Comparison of ENCODE assay signal across 12 mouse cellular contexts in the genomic region with DNA sequence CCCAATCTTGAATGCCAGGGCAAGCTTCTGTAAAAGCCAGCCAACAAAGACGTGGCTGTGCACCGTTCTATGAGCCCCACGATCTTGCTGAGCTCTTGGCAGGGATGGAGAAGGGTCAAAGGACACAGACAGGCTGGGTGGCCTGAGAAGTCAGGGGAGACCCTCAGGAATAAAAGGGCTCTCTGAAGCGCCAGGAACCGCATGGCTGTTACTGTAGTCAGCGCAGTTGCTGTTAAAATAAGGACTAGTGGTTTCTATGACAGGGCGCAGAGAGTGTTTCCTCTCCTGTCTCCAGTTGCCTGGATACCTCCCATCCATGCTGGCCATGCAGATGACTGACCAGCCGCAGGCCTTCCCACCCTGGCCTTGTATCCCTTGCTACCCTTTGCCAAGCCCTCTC.
DNase-seq lines count a peak whose midpoint lies in the region; ATAC-seq and TF ChIP-seq lines count a peak whose summit lies in the region.
"Had no signal": no experiment of that assay in that cellular context is flagged by ENCODE, and none has a peak within 500 bp of the region (broad histone marks: within the 10 kb centered on the region; RNA-seq: fewer than 3 reads in every experiment).

No protein-coding gene starts in this region.

- peak; percentile 41 for DNase-seq in forebrain, postnatal 0 days
- no peak for DNase-seq in forebrain, embryonic 14.5 days (ENCODE audit: low spot score)
- DNase-seq in midbrain, embryonic 10.5 days (ENCODE audit: low spot score): no peak
- no peak for DNase-seq in midbrain, embryonic 11.5 days (ENCODE audit: low spot score, missing footprints)
- DNase-seq in limb, embryonic 10.5 days (ENCODE audit: low spot score): no peak
- no peak for DNase-seq in adrenal gland, adult 8-10 months
- no peak for DNase-seq in adrenal gland, postnatal 25 days
- DNase-seq: kidney, adult 9 months; liver, postnatal 0 days; right cerebral cortex, postnatal 25 days had no signal

- H3K4me2 ChIP-seq in forebrain, postnatal 0 days (ENCODE audit: low read depth): no peak overlapping the region
- H3K4me2 ChIP-seq in forebrain, embryonic 14.5 days (ENCODE audit: low read length): no peak overlapping the region
- no peak overlapping the region for H3K4me2 ChIP-seq in midbrain, embryonic 11.5 days
- H3K4me2 ChIP-seq: forebrain, embryonic 15.5 days had no signal

- H3K4me1 ChIP-seq in forebrain, postnatal 0 days (ENCODE audit: insufficient read depth): no peaks in the 10 kb centered on the region
- no peaks in the 10 kb centered on the region for H3K4me1 ChIP-seq in forebrain, embryonic 14.5 days (ENCODE audit: control insufficient read depth, insufficient read depth, low read length)
- peaks cover 39% of the 10 kb centered on the region for H3K4me1 ChIP-seq in midbrain, embryonic 10.5 days
- peaks cover 17% of the 10 kb centered on the region; the same call in 1 of the 2 replicates for H3K4me1 ChIP-seq in midbrain, embryonic 11.5 days (ENCODE audit: control insufficient read depth, insufficient read depth, low read length)
- peaks cover 20% of the 10 kb centered on the region for H3K4me1 ChIP-seq in embryonic fibroblast, embryonic 13.5 days (ENCODE audit: control insufficient read depth, insufficient read depth, low read length)
- H3K4me1 ChIP-seq in limb, embryonic 10.5 days: peaks cover 60% of the 10 kb centered on the region
- H3K4me1 ChIP-seq: forebrain, embryonic 15.5 days had no signal

- no peak overlapping the region for H3K4me3 ChIP-seq in forebrain, postnatal 0 days (ENCODE audit: low read depth, low read length)
- H3K4me3 ChIP-seq in forebrain, embryonic 14.5 days (ENCODE audit: low read depth, low read length): no peak overlapping the region
- no peak overlapping the region for H3K4me3 ChIP-seq in midbrain, embryonic 10.5 days
- no peak overlapping the region for H3K4me3 ChIP-seq in midbrain, embryonic 11.5 days (ENCODE audit: low read depth, low read length)
- no peak overlapping the region for H3K4me3 ChIP-seq in embryonic fibroblast, embryonic 13.5 days (ENCODE audit: insufficient read depth, low read length)
- no peak overlapping the region for H3K4me3 ChIP-seq in limb, embryonic 10.5 days
- H3K4me3 ChIP-seq: forebrain, embryonic 15.5 days had no signal

- peak; percentile 74 for ATAC-seq in forebrain, postnatal 0 days
- no peak for ATAC-seq in forebrain, embryonic 14.5 days
- ATAC-seq in midbrain, embryonic 11.5 days (ENCODE audit: low FRiP score): no peak
- ATAC-seq: forebrain, embryonic 15.5 days; liver, postnatal 0 days had no signal

- H3K27me3 ChIP-seq in forebrain, postnatal 0 days (ENCODE audit: insufficient read depth, low read length): no peaks in the 10 kb centered on the region
- H3K27me3 ChIP-seq in forebrain, embryonic 14.5 days (replicated peaks; ENCODE audit: control insufficient read depth, insufficient read depth, low read length): no peaks in the 10 kb centered on the region
- H3K27me3 ChIP-seq in midbrain, embryonic 10.5 days (ENCODE audit: low read depth, poor library complexity, severe bottlenecking): peaks cover 66% of the 10 kb centered on the region
- peaks cover 5% of the 10 kb centered on the region; the same call in 1 of the 2 replicates for H3K27me3 ChIP-seq in midbrain, embryonic 11.5 days (ENCODE audit: control insufficient read depth, insufficient read depth, low read length)
- 0 out of 2 replicates have a peak, but pooled peaks cover 5% of the 10 kb centered on the region for H3K27me3 ChIP-seq in limb, embryonic 10.5 days (ENCODE audit: low read depth, poor library complexity, severe bottlenecking)
- H3K27me3 ChIP-seq: forebrain, embryonic 15.5 days had no signal

- TF ChIP-seq CTCF in forebrain, postnatal 0 days (IDR thresholded peaks at IDR 0.05; ENCODE audit: low read depth): no peak
- no peak for TF ChIP-seq CTCF in embryonic fibroblast, embryonic 13.5 days (IDR thresholded peaks at IDR 0.05; ENCODE audit: borderline replicate concordance, insufficient read depth, low read length)

- H3K36me3 ChIP-seq in forebrain, postnatal 0 days (ENCODE audit: insufficient read depth): no peaks in the 10 kb centered on the region
- H3K36me3 ChIP-seq in forebrain, embryonic 14.5 days (ENCODE audit: control insufficient read depth, insufficient read depth, low read length): no peaks in the 10 kb centered on the region
- no peaks in the 10 kb centered on the region for H3K36me3 ChIP-seq in midbrain, embryonic 10.5 days
- no peaks in the 10 kb centered on the region for H3K36me3 ChIP-seq in midbrain, embryonic 11.5 days (ENCODE audit: control insufficient read depth, insufficient read depth, low read length)
- no peaks in the 10 kb centered on the region for H3K36me3 ChIP-seq in limb, embryonic 10.5 days
- H3K36me3 ChIP-seq: forebrain, embryonic 15.5 days had no signal

- WGBS in forebrain, postnatal 0 days: 66% methylated on average over 8 of the region's 8 CpGs
- 83% methylated on average over 8 of the region's 8 CpGs for WGBS in forebrain, embryonic 14.5 days
- 80% methylated on average over 8 of the region's 8 CpGs for WGBS in midbrain, embryonic 10.5 days
- 68% methylated on average over 8 of the region's 8 CpGs for WGBS in midbrain, embryonic 11.5 days
- WGBS in limb, embryonic 10.5 days: 81% methylated on average over 8 of the region's 8 CpGs

- H3K9me3 ChIP-seq in forebrain, postnatal 0 days (ENCODE audit: low read length): no peaks in the 10 kb centered on the region
- H3K9me3 ChIP-seq in forebrain, embryonic 14.5 days (replicated peaks; ENCODE audit: control insufficient read depth, low read length): no peaks in the 10 kb centered on the region
- no peaks in the 10 kb centered on the region for H3K9me3 ChIP-seq in midbrain, embryonic 10.5 days (replicated peaks)
- H3K9me3 ChIP-seq in midbrain, embryonic 11.5 days (ENCODE audit: control insufficient read depth, low read length): no peaks in the 10 kb centered on the region
- H3K9me3 ChIP-seq in limb, embryonic 10.5 days (replicated peaks): no peaks in the 10 kb centered on the region
- H3K9me3 ChIP-seq: forebrain, embryonic 15.5 days had no signal

- no peak overlapping the region for H3K27ac ChIP-seq in forebrain, postnatal 0 days (ENCODE audit: low read depth, low read length)
- no peak overlapping the region for H3K27ac ChIP-seq in forebrain, embryonic 14.5 days (ENCODE audit: low read depth, low read length)
- H3K27ac ChIP-seq in midbrain, embryonic 10.5 days (replicated peaks): peak overlapping the region; percentile 46; the same call in 1 of the 2 replicates
- H3K27ac ChIP-seq in midbrain, embryonic 11.5 days (ENCODE audit: low read depth, low read length): no peak overlapping the region
- H3K27ac ChIP-seq in embryonic fibroblast, embryonic 13.5 days (ENCODE audit: insufficient read depth, low read length): peak overlapping the region; percentile 54
- H3K27ac ChIP-seq in limb, embryonic 10.5 days: peak overlapping the region; percentile 80
- H3K27ac ChIP-seq: forebrain, embryonic 15.5 days had no signal

- no peak overlapping the region for H3K9ac ChIP-seq in forebrain, postnatal 0 days
- H3K9ac ChIP-seq in forebrain, embryonic 14.5 days (ENCODE audit: low read length): no peak overlapping the region
- H3K9ac ChIP-seq in midbrain, embryonic 11.5 days (ENCODE audit: low read length): no peak overlapping the region
- H3K9ac ChIP-seq: forebrain, embryonic 15.5 days; liver, postnatal 0 days had no signal

- no peak for TF ChIP-seq POLR2A in embryonic fibroblast, embryonic 13.5 days (IDR thresholded peaks at IDR 0.05; ENCODE audit: low read depth, low read length)

Comparison
In these comparisons a context has a peak if more than half of its experiments do, and no peak if none do; other contexts are left out.
1. H3K27ac ChIP-seq: peak in midbrain, embryonic 10.5 days (single experiment), embryonic fibroblast, embryonic 13.5 days (single experiment) and limb, embryonic 10.5 days (single experiment); none in forebrain, postnatal 0 days (single experiment), forebrain, embryonic 14.5 days (single experiment) and midbrain, embryonic 11.5 days (single experiment).